Mouse (Mus musculus) kidney, postnatal 14 days (tissue): ENCODE results near the gene Trmt5.

Experiments
- DNase-seq: peaks from one replicate; pipeline ENCODE4 v3.0.0; 2022; ENCODE audit warnings: mixed read lengths

Gene Trmt5

GRCm38 (mm10) chr12:73286287-73287092 lies at the start of gene Trmt5, which contains the start of gene Slc38a6:
Gene Trmt5 (minus strand): TSS chr12:73286710.
Gene Slc38a6 (plus strand): TSS chr12:73286779.
- peak; percentile 95 for DNase-seq

DNA sequence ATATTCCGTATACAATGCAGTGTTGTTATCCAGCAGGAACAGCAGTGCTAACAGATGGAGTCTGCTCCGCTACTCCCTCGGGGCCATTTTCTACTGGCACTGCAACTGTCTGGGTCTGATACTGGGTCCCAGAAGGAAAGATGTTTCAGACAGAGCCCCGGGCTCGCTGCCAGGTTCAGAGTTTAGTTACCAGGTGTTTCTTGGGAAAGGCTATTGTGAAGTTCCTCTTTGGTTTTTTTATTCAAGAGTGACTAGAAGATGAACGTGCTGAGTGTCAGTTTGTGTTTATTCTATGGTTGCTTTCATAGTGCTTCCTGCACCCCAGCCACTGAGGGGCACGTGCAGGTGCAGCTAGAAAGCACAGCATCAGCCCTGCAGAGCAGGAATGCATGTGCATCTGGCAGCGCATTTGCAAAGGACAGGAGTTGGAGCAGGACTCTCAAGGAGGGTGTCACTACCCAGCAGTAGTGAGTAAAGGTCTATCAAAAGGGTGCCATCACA lies 47.6 kb upstream of the Trmt5 start:
- DNase-seq, result peak; percentile 20

DNA sequence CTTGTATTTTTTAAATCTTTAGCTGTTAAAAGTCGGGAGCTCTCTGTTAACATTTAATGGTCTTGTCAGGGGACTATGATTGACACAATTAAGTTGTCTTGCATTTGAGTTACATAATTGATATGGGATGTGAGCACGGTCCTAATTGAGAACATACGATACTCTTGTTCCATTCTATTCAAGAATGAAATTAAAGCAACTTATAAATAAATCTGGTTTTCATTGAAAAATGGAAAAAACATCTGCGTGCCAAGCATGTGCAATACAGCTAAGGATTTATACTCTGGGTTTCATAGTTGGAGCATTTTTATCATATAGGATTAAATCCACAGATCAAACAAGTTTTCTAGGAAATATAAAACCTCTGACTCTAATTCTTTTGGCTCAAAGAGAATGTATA lies 46.2 kb upstream of the Trmt5 start:
- DNase-seq, result no peak

GRCm38 (mm10) chr12:73330236-73330635 lies 43.7 kb upstream of the Trmt5 start:
- no peak for DNase-seq

GRCm38 (mm10) chr12:73328448-73329167 lies 42.1 kb upstream of the Trmt5 start:
- no peak for DNase-seq

DNA sequence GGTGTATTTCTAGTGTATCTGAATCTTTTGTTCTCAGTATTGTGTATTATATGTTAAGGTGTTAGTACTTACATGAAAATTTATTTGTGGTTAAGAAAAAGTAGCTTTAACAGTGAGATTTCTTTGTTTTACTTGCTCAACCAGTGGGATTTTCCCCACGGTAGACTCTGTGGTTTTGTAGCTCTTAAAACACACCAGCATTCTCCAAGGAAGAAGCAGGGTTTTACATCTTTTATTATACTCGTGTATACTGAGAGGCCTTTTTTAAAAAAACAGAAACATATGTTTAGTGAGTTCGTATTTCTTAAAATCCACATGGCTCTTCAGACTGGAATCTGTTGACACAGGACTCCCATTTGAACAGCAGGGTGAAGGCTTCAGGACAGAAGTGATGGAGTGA lies 40.9 kb upstream of the Trmt5 start:
- DNase-seq, result no peak

- DNase-seq, result no peak
These were observed 39.1 kb upstream of the Trmt5 start for GRCm38 (mm10) chr12:73325617-73326016.

- no peak for DNase-seq
These were observed 38.7 kb upstream of the Trmt5 start for GRCm38 (mm10) chr12:73325181-73325580.

DNA sequence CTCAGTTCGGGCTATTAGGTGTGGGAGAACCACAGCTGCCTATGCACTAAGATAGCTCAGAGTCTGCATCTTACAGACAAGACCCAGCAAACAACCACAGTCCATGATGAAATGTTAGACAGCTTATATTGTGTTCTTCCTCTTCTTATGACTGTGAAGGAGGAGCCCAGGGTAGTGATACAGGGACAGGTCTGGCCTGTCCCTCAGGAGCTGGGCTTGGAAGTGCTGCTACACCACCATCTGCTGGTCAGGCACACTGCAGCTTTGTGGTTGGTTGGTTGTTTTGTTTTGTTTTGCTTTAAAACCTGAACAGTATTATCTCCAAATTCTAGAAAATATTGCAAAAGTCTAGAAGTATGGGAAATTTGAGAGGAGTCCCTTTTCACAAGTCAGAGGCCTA lies 38.2 kb upstream of the Trmt5 start:
- peak; percentile 40 for DNase-seq

DNA sequence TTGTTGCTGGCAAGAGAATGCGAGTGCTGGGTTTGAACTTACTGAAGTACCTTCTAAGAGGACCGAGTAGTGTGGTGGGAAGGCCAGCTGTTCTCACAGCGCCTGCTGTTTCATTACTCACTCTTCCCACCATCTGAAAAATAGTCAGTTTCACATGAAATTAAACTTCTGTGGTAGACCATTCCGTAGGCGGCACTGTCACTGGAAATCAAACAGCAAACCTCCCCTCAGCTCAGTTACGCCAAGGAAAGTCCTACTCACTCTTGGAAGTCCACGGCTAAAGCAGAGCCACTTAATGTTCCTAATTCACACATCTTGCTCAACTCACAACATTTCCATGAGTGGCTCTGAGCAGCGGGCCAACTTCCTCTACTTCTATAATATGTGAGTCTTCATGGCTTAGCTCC lies 37.7 kb upstream of the Trmt5 start:
- no peak for DNase-seq

GRCm38 (mm10) chr12:73317706-73318686 lies 31.5 kb upstream of the Trmt5 start:
- DNase-seq, result no peak

DNA sequence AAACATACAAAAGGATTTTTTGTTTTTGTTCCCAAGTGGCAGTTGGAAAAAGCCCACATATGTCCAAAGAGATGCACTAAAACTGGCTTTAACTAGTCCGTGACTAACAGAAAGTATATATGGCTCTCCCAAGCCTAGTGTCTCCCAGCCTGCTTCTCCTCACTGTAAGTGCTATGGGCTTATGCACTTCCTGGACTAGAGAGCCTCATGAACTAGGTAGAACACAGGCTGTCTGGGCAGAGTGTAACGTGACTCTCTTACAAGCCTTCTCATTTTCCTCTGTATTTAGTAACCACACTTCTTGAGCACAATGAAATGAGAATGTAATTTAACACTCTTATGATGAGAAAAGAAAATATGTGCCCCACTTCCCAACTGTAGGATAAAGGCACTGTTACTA lies 22.2 kb upstream of the Trmt5 start:
- no peak for DNase-seq

GRCm38 (mm10) chr12:73307750-73308149 lies 21.2 kb upstream of the Trmt5 start:
- DNase-seq, result no peak

DNA sequence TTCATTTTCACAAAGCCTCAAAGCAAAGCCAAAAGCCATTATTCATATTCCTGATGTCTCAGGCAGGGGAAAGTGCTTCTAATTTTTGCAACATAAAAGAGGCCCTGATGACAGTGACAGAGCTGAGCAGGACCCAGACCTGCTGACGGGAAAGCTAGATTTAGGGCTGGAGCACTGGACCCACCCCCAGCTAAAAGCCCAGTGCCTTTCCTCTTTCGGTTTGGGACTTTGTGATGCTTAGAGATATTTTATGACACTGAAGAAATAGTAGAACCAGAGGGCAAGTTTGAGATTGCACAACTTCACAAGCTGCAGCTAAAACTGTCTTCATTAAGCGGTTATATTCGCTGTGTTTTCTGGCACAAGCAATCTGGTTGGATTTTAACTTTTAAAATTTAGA lies 18.1 kb upstream of the Trmt5 start:
- DNase-seq, result peak; percentile 55

DNA sequence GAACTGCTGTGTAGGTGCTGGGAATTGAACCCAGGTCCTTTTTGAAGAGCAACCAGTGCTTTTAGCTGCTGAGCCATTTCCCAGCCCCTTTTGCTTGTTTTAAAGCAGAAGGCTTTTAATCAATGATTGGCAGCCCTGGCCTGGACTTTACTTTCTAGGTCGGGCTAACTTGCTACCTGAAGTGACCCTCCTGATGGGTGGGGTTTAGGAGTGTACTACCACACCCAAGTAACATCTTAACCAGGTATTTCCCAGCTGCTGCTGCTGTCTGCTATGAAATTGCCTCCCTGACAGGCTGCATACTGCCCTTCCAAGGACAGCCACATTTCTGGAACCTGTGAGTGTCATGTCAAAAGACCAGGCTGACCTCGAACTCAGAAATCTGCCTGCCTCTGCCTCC lies 14.0 kb upstream of the Trmt5 start:
- DNase-seq, result peak; percentile 53

- DNase-seq, result no peak
These were observed 12.1 kb upstream of the Trmt5 start for GRCm38 (mm10) chr12:73298621-73299020.

DNA sequence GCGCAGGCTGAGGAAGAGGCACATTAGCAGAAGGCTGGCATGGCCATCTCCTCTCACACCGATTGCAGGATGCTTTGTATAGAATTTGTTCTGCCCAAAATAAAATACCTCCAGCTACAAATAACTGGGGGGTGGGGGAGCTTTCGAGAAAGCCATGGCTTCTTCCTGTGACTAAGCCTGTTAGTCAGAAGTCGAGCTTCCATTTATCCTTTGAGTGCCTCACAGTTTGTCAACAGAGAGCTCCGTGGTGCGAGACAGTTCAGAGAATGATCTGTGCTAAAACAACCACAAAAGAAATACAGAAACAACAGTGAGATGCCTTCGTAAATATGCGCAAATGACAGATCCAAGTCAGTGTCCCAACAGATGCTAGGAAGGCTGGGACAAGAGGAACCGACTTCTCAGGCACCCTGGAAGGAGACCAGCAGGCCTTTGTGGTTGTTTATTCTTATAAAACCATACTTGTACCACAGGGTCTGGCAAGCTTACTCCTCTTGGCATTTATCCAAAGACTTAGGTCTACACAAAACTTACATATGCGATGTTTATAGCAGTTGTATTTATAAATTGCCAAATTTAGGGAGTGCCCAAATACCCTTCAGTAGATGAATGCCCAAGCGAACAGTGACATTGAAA lies 9.1 kb upstream of the Trmt5 start:
- no peak for DNase-seq

DNA sequence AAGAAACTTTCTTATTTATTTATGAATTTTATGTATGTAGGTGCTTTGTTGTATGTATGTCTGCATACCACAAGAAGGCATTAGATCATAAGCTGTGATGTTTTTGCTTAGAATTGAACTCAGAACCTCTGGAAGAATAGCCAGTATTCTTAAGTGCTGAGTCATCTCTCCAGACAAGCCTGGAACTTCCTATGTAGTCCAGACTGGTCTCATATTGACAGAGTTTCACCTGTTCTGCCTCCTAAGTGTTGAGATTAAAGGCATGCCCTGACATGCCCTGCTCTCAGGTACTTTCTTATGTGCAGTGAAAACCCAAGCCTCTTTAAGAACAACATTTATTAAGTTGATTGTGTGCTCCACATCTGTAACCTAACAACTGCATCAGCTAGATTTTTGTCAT lies 8.4 kb upstream of the Trmt5 start:
- no peak for DNase-seq

- DNase-seq, result no peak
These were observed 2.1 kb upstream of the Trmt5 start for GRCm38 (mm10) chr12:73288626-73289025.

- peak; percentile 53 for DNase-seq
These were observed 1.1 kb upstream of the Trmt5 start for GRCm38 (mm10) chr12:73287609-73288008.

- DNase-seq, result no peak
These were observed 11.6 kb downstream of the Trmt5 start for GRCm38 (mm10) chr12:73274921-73275320.

DNA sequence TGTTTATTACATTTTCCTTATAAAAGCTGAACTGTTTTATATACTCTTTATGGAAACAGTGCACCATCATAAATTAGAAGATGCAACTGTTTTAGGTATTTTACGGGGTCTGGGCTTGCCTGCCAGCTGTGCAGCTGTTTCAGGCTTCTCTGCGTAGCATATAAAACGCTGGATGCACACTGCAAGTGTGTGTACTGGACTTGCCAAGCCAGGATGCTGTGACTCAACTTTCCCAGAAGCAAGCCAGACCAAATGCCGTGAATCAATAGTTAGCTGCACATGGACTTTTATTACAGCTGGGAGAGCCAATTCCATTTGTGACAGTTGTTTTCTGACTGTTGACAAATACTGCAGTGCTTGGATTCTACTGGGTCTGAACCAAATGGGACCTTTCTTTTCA lies 16.6 kb downstream of the Trmt5 start:
- DNase-seq, result peak; percentile 15
